Mouse (Mus musculus) urinary bladder, adult 18-20 months (tissue): Measurements from ENCODE around the gene Stxbp5.
A peak's percentile ranks its signal among the peaks of the same experiment; 100 is the strongest.

Source experiments
- DNase-seq, 2 experiments: peaks; one replicate each; pipeline ENCODE4 v3.0.0; 2022; ENCODE audit warnings: low spot score in 2 of 2, mixed read lengths in 2 of 2

Stxbp5 gene

GRCm38 (mm10) chr10:9754893-9755541 is 145.9 kb downstream of the Stxbp5 start:
- DNase-seq, result peak; percentile 21 to 54

DNA sequence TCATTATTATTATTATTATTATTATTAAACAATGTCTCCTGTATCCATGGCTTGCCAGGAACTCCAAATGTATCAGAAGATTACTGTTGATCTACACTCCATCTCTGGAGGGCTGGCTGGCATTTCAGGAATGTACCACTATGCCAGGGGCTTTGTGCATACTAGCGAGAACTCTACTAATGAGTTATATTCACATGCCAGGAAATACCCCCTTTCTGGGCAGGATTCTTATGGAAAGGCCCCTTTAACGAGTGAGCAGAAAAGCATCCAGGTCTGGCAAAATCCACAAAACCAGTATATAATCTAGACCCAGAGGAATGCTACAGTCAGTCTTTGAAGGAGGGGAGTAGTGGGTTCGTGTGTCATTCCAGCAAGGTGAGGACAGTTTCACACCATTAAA is 167.0 kb downstream of the Stxbp5 start:
- no peak for DNase-seq

DNA sequence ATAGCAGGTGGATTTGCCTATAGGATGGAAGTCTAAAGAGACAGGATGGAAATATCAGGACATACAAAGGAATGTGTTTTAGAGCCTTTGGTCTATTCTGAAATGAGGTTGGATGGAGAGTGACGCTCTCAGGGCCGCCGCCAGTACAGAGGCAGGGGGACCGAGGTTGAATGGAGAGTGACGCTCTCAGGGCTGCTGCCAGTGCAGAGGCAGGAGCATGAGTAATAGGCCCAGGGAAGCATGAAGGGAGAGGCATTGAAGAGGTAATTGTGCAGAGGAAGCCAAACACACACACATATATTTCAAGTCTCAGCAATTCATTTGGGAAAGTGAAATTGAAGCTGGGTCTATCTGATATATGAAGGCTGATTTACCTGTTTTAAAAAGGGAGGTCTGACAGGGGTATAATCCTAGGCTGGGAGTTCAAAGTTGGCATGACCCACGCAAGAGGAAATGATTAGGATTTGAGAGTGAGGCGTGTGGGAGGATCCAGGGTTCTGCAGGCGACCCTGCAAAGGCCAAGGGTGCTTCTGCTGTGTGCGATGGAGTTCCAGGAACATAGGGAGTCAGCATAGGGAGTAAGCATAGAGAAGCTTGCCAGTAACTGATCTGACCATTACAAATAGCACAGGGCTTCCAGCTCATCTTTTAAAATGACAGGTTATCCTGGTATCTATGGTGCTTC is 168.7 kb downstream of the Stxbp5 start:
- no peak for DNase-seq

DNA sequence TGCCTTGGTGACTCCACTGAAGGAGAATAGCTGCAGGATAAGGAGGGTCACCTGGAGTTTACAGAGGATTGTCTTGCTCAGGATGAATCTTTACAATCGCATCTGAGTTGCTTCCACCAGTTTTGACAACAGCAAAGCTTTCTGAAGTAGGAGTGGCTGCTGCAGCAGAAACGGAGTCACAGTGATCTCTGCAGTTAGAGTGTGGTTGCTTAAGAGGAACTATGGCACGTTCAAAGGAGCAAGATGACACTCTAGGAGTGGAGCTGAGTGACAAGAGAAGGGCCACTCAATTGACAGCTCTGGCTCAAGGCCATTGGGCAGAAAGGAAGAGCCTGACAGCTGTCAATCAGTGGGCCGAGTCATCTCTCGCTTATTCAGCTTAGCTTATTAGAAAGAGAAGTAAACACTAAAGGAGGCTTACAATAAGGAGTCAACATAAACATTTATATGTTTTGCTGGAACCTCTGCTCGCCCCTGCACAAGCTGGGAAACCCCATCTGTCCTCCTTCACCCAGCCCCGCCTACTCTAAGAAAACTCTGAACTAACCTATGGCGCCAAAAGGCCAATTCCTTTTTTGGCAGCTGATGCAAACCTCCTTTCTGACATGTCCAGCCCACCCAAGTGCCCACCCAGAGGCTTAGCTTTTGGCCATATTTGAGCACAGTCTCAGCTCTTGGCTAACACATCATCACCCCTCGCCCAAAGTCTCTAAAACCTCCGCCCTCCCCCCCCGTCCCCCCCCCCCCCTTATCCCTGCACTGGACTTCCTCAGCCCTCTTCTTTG is 178.2 kb downstream of the Stxbp5 start:
- no peak for DNase-seq

DNA sequence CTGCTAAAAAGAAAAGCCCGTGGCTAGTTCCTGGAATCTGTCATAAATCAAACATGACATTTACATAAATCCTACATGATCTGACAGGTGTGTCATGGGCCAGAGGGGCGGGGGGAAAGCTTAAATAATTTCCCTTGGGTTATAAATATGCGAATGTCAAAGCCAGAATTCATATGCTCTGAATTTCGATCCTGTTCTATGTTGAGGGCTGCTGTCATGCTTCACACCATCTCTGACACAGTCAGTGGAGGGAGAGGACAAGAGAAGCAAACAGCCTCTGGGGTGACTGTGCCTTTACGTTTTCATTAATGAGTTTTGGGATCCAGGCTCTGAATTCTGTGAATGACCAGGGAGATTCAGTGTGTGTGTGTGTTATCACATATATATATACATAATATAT is 180.9 kb downstream of the Stxbp5 start:
- no peak for DNase-seq

DNA sequence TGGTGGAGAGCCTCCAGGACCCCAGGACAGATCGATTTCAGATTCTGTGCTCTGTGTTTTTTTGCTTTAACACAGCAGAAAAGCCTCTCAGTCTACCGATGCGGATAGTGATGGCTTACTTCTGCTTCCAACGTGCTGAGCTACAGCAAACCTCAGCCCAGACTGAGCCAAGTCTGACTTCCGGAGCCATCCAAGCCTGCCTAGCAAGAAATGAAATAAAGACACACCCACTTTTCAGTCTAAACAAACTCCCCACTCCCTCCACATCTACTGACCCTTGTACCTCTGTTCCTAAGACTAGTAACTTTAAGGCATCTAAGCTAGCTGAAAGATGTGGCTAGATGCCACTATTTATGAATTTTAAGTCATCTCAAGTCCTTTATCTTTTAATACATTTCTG is 182.8 kb downstream of the Stxbp5 start:
- no peak for DNase-seq
